Mouse (Mus musculus) embryo, embryonic 9.5 days (tissue): ENCODE data around the gene Kcnma1.

Source experiments
- DNase-seq: peaks from one replicate; pipeline ENCODE4 v3.0.0-alpha.2; 2017; ENCODE audit errors: extremely low spot score

The Kcnma1 gene

DNA sequence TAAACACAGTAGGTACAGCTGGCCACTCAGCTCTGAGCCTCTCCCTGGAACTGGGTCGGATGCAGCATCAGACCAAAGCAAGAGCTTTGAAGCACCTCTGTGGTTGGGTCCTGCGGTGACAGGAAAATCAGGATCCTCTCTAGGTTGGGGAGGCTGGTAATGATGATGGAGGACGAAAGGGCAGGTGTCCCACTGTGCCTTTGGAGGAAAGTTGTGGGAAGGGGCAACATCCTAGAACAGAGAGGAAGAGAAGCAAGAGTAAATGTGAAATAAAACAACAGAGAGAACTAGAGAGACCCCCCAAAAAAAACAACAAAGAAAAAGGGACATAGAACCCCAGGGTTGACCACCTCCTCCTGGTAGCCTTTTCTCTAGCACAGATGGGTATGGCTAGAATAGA is at the start of gene Kcnma1:
Gene Kcnma1, minus strand, starts transcription at position 101 of the 400 bp plus-strand sequence.
- DNase-seq, result no peak

DNA sequence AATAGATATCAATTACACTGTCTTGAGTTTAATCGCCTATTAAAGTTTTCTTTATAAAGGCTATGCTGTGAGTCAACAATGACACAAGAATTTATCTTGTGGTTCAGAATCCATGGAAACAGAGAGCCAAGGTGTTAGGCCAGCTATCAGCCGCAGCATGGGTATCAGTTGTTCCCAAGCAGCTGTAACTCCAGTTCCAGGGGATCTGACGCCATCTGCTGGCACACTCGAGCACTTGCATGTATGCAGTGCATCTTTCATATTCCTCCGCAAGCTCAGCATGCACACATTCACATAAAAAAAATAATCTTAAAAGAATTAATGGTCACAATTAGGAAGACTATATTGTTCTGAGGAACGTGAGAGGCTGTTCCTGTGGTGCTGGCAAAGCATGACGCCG is 45.5 kb upstream of the Kcnma1 start:
- DNase-seq, result peak; percentile 36

DNA sequence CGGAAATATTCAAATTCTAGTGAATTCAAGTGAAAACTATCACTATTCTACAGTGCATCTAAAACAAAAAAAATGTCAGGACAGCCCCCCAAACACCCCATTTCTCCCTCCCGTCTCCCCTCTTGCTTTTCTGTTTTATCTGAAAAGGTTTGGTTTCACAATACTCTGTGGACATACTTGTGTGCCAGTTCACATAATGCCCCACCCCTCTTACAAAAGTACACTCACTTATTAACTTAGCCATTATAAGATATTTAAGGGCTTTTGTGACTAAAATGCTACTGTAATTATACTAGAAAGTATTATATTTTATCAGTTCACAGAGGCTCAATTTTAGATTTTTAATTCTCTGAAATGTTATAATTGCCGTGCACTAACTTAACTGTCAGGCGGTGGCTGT is 45.0 kb upstream of the Kcnma1 start:
- no peak for DNase-seq

DNA sequence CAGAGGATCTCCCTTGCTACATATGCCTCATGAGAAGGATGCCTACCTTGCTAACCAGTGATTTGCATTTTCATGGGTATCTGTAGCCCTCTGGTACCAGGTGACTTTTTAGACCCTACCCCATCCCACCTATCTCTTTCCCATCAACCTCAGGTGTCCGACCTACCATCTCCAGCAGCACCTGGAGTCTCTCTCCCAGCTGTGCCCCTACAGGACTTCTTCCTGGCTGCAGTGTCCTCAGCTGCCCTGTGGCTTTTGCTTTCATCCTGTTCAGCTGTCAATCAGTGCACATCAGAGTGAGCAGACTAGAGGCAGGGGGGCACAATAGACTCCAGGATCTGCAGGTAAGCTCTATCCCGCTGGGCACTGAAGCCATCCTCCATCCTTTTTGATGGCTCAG is 37.5 kb upstream of the Kcnma1 start:
- DNase-seq, result no peak

DNA sequence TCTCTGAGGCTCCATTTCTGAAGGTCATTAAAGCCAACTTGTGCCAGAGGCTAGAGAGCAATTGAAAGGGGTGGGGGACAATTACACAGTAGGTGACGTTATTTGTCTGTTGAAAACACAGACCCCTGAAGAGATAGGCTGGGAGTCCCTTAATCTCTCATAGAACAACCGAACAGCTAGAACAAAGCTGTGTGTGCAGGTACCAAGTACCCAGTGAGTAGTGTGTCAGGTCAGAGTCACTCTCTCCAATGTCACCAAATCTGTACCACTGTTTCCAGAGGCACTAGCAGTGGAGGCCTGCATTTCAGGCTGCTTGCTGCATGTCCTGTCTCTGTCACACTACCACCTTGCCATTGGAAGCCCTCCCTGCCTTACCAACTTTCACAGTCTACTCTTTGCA is 22.3 kb upstream of the Kcnma1 start:
- no peak for DNase-seq

DNA sequence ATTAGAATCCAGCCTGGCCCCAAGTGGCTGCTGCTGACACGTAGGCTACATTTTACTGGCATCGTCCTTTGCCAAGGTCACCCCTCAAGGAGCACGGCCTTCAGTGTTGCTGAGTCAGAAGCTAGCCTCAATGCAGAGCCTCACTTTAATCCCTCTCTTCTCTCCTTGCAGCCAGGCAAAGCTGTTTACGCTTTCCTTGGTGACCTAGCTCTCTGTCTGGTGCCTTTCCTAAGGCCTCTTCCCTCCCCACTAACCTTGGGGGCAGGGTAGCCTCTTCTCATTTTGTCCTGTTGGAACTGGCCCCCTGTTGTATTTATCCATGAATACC is 21.9 kb upstream of the Kcnma1 start:
- no peak for DNase-seq

DNA sequence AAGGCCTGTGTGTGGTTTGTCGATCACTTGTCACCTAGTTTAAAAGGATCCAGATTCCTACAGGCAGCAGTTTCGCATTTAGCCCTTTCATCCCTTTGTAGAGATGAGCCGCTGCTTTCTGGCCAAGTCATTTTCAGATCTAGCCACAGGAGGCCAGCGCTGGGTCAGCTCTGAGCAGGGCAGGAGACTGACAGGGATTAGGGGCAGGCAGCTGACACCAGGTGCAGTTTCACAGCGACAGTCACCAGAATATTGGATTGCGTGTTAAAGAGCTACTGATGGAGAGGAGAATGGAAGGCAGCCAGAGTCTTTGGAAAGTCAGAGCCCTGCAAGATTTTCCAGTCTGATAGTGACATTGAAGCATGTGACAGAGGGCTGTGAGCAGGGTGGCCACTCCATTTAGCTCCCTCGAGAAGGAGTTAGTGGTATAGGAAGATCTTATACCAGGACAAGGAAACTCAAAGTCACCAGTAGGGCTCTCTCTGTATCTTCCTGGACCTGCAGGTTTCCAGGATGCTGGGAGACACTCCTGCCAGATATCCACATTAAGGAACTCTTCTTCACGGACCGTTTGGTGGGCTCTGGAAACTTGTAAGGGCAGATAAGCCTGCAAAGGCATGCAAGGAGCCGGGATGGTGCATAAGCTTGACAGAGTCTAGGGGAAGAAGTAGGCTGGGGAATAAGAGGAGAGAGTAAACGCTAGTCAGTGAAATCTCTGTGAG is 21.4 kb upstream of the Kcnma1 start:
- DNase-seq, result peak; percentile 20

DNA sequence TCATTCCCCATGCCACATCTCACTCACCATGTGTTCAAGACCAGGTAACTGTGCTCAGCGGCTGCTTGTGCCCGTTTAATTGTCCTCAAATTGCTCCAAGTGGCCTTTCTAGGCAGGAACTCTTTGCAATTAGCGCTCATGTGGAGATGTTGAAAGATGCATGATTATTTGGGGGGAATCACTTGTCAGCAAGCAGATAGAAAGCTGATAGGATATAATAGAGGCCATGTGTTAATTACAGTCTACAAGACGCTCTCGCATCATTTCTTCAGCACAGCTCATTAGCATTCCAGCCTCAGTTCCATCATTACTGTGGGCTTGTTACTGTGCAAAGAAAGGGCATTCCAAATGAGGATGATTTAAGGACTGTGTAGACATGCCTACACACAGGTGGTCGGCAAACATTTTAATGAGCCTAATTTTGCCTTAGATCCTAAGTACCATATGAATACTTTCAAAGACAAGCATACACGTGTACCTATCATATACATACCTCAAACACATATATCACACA is 18.6 kb upstream of the Kcnma1 start:
- no peak for DNase-seq

DNA sequence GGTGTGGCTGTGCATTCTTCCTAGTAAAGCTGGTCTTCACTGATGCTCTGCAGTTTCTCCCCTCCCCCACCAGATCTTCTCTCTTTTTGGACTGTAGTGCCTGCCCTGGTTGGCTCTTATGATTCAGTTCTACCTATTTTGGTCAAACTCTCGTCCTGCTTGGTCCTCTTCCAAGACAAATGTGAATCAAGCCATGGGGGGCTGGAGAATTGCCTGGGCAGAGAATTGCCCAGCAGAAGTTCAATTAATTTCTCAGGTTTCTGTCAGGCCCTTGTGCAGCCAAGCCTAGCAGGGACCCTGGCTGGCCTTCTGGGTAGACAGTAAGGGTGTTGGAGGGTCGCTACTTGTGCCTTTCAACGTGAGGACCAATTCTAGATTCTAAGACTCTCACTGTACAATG is 17.9 kb upstream of the Kcnma1 start:
- no peak for DNase-seq

DNA sequence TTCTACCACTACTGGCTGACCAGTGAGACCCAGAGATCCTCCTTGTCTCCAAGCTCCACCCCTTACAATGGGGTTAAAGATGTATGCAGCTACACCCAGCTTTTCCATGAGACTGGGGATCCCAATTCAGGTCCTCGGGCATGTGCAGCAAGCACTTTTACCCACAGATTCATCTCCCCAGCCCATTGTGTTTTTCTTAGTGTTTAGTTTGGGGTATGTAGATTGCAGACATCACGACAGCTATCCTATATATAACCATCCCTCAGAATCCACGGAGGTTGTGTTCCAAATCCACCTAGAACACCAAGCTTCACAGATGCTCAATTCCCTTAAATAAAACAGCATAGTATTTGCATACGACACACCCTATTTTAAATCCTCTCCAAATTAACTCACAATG is 6.4 kb upstream of the Kcnma1 start:
- DNase-seq, result no peak

DNA sequence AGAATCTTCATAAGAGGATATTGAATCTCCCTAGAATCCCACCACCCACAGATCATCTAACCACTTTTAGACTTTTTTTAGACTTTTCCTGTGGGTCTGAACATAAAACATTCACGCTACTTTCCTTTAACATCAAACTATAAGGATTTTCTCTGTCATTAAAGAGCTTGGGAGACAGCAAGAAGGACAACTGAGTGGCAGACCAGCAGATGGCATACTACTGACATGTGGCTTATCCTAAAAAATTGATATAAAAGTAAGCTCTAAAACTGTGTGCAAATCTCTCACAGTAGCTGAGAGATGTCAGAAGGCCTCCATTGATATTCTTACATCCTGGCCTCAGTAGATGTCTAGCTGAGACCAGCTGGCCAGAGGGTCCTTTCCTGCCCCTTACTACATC is 4.3 kb downstream of the Kcnma1 start:
- no peak for DNase-seq

DNA sequence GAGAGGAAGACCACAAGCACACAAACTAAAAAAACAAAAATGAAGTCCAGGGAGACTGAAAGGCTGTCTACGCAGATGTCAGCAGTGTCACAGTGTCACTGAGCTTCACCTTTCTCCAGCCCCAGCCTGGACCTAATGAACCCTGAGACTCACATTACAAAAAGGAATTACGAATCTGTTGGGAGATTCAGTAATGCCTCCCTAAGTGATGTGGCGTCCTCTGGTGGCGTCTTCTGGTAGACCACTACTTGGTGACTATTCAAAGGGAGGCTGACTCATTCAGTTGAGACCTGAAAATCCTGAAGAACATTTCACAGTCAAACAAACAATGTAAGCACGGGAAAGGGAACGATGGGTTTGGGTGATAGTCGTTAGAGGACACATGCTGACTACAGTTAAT is 6.0 kb downstream of the Kcnma1 start:
- DNase-seq, result peak; percentile 69

DNA sequence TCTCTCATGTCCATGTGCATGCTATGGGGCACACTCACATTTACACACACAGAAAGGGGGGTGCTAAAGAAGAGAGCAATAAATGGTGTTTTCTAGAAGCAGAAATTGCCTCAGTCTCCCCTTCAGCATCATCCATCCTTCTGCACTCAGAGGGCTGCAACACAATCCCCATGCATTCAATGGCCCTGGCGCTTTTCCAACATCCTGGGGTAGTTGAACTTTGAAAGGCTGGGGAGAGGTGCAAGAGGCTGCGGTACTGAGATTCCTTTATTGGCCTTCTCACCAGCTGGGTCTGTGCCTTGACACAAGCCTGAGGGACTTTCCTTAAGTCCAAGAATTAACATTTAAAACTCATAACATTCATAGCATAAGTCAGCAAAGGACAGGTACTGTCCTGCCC is 8.0 kb downstream of the Kcnma1 start:
- DNase-seq, result no peak

DNA sequence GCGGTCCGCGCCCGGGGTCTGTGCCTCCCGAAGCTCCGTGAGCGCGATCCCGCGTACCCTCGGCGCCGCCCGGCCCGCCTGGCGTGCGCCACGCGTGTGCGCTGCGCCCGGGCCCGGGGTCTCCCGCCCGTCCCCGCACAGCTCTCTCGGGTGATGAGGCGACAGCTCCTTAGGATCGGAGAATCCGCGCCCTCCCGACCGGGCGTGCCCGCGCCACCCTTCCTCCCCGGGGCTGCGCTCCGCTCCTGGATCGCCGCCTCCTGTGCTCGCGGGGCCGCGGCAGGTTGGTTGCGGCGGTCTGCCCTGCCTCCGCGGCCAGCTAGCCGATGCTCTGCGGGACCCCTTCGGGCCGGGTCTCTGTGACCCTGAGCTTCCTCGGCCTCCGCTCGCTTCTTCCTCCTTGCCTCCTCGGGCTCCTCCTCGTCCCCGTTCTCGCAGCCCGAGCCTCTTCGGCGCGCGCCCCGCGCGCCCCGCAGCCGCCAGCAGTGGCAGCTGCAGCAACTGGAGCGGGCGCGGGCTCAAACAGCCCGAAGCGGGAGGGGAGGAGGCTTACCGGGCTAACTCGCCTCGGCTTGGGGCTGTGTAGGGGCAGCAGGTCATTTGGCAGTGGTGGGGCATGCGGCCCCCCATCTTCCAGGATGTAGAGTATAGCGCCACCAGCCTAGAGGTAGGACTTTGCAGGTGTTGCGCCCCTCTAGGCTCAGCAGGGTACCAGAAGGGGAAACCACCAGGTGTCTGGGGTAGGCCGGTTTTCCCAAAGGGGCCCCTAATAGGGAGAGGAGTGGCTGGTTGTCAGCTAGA is 9.6 kb downstream of the Kcnma1 start:
- peak; percentile 59 for DNase-seq

DNA sequence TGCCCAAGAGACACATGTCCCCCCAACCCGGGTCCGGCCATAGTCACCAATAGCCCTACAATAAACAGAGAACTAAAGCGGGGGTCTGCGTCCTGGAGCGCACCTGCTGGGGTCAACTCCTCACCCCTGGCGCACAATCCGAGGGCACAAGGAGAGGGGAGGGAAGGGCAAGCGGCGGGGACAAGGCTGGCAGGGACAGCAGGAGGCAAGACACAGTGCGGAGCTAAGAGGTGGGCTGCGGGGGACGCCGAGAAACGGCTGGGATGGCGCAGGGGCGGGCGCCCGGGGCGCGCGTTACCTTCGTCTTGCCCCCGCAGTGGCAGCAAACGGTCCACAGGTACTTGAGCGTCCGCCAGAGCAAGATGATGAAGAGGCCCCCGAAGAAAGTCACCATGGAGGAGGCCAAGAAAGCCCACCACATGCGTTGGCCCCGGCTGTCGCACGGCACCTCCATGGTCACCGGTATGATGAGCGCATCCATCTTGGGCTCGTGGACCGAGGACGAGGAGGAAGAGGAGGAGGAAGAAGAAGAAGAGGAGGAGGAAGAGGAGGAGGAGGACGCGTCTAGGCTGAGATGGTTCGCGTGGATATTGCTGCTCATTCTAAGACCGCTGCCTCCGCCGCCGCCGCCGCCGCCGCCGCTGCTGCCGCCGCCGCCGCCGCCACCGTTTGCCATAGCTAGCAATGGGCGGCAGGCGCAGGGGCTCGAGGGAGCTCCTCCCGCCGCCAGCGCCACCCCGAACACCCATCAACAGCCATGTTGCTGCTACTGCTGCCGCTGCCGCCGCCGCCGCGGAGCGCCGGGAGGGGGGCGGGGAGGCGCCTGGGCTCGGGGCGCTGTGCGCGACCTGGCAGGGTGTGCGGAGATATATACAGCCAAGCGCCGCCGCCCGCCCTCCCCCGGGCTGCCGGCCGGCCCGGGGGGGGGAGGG is 10.6 kb downstream of the Kcnma1 start:
- DNase-seq, result peak; percentile 62

DNA sequence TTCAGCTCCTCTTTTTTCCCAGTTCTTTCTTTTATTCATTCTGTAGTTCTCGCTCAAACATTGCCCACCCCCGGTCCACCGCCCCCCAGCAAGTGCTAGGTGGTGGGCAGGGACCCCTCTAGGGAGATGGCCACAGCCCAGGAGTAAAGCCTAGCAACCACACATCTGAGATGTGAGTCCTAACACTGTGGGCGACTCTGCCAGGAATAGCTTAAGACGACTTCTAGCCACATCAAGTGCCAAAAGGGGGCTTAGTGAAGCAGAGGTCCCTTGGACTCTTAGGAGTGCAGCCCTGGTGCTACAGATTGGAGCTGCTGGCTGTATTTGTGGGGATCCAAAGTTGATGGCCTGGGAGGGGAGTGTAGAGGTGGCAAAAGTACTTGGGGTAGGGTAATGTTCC is 11.6 kb downstream of the Kcnma1 start:
- no peak for DNase-seq

DNA sequence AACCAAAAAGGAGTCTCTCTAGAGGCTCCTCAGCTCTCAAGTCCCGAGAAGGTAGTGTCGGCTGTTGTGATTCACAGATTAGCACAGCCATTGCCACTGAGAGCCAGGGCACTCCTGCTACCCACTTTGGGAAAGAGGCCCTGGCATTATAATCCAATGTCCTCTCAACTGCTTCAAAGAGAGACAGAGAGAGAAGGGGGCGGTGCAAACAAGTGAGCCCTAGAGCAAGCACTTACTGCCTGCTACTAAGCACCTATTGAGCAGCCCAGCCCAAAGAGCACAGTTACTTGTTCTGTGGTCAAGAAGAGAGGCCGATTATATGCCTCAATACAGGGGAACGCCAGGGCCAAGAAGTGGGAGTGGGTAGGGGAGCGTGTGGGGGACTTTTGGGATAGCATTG is 16.4 kb downstream of the Kcnma1 start:
- no peak for DNase-seq

DNA sequence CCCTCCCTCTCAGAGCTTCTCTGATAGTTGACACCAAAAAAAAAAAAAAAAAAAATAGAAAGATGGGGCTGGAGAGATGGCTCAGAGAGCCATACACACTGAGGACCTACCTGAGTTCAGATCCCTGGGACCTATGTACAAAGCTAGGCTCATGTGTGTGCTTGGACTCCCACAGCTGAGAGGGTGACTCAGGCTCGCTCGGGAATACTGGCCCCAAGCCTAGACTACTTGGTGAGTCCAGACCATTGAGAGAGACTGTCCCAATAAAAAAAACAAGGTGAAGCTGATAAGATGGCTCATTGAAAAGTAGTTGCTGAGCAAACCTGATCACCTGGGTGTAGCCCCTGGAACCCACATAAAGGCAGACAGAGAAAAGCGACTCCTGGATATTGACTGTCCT is 18.5 kb downstream of the Kcnma1 start:
- DNase-seq, result no peak

DNA sequence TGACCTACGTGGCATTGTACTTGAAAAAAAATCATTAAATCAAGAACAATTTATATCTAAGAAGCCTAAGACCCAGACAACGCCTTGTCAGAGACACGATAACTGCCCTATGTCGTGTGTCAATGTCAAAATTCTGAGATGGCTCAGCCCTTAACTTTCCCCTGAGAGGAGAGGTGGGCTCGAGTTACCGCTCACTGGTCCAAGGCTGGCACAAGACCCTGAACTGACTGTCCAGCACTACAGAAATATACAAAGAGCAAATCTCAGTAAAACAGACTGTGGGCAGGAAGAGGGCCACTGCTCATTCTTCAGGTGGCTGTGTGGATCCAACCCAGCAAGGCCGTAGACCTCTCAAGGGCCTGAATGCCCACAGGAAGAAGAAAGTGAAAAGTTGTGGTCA is 23.4 kb downstream of the Kcnma1 start:
- no peak for DNase-seq

DNA sequence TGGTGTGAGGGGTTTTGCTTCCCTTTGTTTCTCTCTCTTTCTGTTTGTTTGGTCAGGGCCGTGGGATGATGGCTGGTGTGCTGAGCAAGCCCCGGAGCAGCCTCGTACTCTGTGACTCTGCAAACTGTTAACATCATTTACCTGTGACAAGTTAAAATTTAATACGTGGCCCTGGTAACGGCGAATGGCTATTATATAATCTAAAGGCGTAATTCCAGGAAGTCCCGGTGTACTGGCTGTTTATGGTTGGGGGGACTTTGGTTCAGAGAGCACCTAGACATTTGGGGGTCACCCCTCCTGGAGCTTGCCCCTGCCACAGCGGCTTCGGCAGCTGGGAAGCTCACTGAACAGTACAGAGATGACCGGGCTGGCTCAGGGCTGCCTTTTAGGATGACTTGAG is 24.6 kb downstream of the Kcnma1 start:
- no peak for DNase-seq

DNA sequence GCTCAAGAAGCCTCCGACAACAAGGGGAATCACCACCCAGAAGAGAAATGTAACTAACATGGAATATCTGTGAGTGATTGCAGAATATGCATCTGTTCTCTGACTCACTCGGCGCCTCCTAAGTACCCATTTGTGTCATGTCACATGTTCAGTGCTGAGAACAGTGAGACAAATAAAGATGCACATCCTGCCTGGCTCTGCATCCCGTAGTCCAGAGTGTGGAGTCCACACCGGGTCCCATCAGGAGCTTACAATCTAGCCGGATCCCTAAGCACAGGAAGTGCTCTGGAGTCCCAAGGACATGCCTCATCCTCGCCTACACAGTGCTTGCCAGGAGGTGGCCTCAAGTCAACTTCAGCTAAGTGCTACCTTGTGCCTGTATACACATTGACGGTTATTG is 32.1 kb downstream of the Kcnma1 start:
- DNase-seq, result no peak

DNA sequence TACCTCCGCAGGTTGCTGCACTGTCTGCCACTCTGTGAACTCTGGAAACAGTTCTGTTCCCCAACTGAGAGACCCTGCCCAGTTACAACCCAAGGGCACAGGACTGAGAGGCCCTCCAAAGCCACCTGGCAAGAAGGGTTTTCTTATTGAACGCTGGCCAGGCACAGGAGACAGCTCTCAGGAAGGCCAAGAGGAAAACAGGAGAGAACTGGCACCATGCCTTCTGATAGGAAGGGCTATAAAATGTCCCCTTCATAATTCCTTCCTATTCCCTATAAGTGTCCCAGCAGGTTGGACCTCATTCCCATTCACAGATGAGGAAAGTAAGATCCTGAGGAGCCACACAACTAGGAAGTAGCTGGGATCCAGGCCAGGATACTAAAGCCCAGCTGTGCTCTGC is 39.6 kb downstream of the Kcnma1 start:
- DNase-seq, result no peak
